Mouse (Mus musculus): ENCODE results near the gene Ifne. TPM values are rescaled to one million over a fixed set of nuclear protein-coding genes. Genes with fewer than 3 reads are reported as not detected.
A peak's percentile ranks its signal among the peaks of the same experiment; 100 is the strongest.

Gene Ifne
- not detected in 2 replicates for polyA plus RNA-seq (2012; rRNA removed)

DNA sequence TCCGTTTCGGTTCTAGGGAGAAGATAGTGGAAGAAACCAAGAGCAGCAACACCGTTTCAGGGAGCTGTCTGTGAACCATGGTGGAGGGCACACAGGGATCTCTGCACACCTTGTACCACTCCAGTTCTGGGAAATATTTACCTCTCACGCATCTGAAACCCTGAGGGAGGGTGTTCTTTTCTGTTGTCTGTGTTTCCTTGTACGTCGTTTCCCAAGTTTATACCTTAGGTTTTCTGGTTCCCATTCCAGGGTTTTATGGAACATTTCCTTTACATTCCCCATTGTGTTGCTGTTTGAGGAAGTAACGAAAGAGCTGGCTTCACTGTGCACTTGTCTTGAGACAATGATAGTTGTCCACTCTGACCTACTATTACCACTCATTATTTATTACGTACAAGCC lies at the start of gene Ifne:
Ifne (minus strand) TSS at position 101 of the 400 bp plus-strand sequence.
- no peaks in the 10 kb centered on the region for H3K36me3 ChIP-seq (ENCODE audit: control insufficient read depth, insufficient read depth, low read length)
- no peak for DNase-seq
- H3K4me1 ChIP-seq (ENCODE audit: control insufficient read depth, insufficient read depth, low read length), result no peaks in the 10 kb centered on the region; the same call in 1 of the 2 replicates
- H3K27ac ChIP-seq (ENCODE audit: insufficient read depth, low read depth, low read length), result no peak within 1 kb of the TSS
- 88% methylated on average over 8 of the region's 8 CpGs for WGBS
- H3K27me3 ChIP-seq (replicated peaks; ENCODE audit: control insufficient read depth, insufficient read depth, low read length), result no peaks in the 10 kb centered on the region
- TF ChIP-seq CTCF (conservative IDR thresholded peaks at IDR 0.05; ENCODE audit: insufficient read depth, insufficient read length, low read depth, low read length), result no peak
- no peak for TF ChIP-seq POLR2A (IDR thresholded peaks at IDR 0.05; ENCODE audit: low read depth, low read length)
- H3K4me3 ChIP-seq (ENCODE audit: insufficient read depth, low read depth, low read length), result no peak within 1 kb of the TSS

DNA sequence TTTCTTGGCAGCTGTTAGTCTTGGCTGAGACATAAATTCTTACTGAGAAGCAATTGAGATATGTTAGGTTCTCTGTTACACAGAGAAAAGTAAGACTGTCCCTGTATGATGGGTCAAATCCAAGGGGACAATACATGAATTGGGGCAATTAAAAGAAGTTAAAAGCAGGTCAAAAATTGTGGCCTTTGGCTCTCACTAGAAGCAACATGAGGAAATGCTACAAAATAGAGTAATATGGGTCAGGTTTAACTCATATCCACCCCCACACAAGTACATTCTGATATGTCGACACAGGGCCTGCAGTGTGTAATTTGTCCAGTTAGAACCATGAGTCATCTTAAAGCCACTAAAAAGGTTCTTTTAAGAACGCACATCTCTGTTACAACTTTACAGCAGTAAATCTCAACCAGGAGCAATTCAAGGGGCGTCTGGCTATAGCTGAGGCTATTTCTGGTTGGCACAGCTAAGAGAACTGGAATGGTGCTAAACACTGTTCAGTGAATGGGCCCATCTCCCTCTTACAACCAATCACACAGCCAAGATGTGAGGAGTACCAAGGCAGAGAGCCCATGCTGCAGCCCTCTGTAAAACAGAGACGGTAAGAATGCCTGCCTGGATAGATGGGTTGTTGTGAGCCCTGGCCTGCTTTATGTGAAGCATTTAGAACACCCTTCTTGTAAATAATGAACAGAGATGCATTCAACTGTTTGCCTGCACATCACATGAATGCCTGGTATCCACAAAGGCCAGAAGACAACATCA lies 48.5 kb upstream of the Ifne start:
- TF ChIP-seq CTCF (conservative IDR thresholded peaks at IDR 0.05; ENCODE audit: insufficient read depth, insufficient read length, low read depth, low read length) (no peak), POLR2A (IDR thresholded peaks at IDR 0.05; ENCODE audit: low read depth, low read length) (no peak)
- WGBS, result 62% methylated on average over 4 of the region's 4 CpGs
- Histone ChIP-seq H3K36me3 (ENCODE audit: control insufficient read depth, insufficient read depth, low read length) (no peaks in the 10 kb centered on the region), H3K27me3 (replicated peaks; ENCODE audit: control insufficient read depth, insufficient read depth, low read length) (no peaks in the 10 kb centered on the region; the same call in 1 of the 2 replicates), H3K4me3 (ENCODE audit: insufficient read depth, low read depth, low read length) (no peak overlapping the region), H3K4me1 (ENCODE audit: control insufficient read depth, insufficient read depth, low read length) (no peaks in the 10 kb centered on the region), H3K27ac (ENCODE audit: insufficient read depth, low read depth, low read length) (no peak overlapping the region)
- no peak for DNase-seq

GRCm38 (mm10) chr4:88927850-88928249 lies 47.8 kb upstream of the Ifne start:
- H3K27ac ChIP-seq (ENCODE audit: insufficient read depth, low read depth, low read length), result no peak overlapping the region
- no peaks in the 10 kb centered on the region for H3K36me3 ChIP-seq (ENCODE audit: control insufficient read depth, insufficient read depth, low read length)
- H3K4me1 ChIP-seq (ENCODE audit: control insufficient read depth, insufficient read depth, low read length), result no peaks in the 10 kb centered on the region
- 77% methylated on average over 2 of the region's 2 CpGs for WGBS
- no peaks in the 10 kb centered on the region; the same call in 1 of the 2 replicates for H3K27me3 ChIP-seq (replicated peaks; ENCODE audit: control insufficient read depth, insufficient read depth, low read length)
- DNase-seq, result no peak
- TF ChIP-seq CTCF (conservative IDR thresholded peaks at IDR 0.05; ENCODE audit: insufficient read depth, insufficient read length, low read depth, low read length) (no peak), POLR2A (IDR thresholded peaks at IDR 0.05; ENCODE audit: low read depth, low read length) (no peak)
- no peak overlapping the region for H3K4me3 ChIP-seq (ENCODE audit: insufficient read depth, low read depth, low read length)

DNA sequence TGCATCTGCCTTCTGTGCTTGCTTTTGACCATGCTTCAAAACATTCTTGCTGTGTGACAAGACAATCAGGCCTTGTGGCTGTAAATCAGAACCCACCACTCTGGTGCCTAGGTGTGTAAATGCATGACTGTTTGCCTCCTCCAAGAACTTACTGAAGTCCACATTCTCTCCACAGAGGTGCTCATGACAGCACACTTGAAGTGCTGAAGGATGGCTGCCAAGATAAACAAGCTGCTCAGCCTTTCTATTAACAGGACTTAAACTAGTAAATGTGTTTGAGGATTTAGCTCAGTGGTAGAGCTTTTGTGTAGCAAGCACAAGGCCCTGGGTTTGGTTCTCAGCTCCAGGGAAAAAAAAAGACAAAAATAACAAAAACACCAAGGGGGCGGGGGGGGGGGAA lies 46.6 kb upstream of the Ifne start:
- Histone ChIP-seq H3K36me3 (ENCODE audit: control insufficient read depth, insufficient read depth, low read length) (no peaks in the 10 kb centered on the region), H3K4me3 (ENCODE audit: insufficient read depth, low read depth, low read length) (no peak overlapping the region), H3K27ac (ENCODE audit: insufficient read depth, low read depth, low read length) (no peak overlapping the region), H3K27me3 (replicated peaks; ENCODE audit: control insufficient read depth, insufficient read depth, low read length) (no peaks in the 10 kb centered on the region; the same call in 1 of the 2 replicates), H3K4me1 (ENCODE audit: control insufficient read depth, insufficient read depth, low read length) (no peaks in the 10 kb centered on the region)
- 93% methylated on average over 1 of the region's 1 CpGs for WGBS
- TF ChIP-seq CTCF (conservative IDR thresholded peaks at IDR 0.05; ENCODE audit: insufficient read depth, insufficient read length, low read depth, low read length) (no peak), POLR2A (IDR thresholded peaks at IDR 0.05; ENCODE audit: low read depth, low read length) (no peak)
- DNase-seq, result peak; percentile 21

DNA sequence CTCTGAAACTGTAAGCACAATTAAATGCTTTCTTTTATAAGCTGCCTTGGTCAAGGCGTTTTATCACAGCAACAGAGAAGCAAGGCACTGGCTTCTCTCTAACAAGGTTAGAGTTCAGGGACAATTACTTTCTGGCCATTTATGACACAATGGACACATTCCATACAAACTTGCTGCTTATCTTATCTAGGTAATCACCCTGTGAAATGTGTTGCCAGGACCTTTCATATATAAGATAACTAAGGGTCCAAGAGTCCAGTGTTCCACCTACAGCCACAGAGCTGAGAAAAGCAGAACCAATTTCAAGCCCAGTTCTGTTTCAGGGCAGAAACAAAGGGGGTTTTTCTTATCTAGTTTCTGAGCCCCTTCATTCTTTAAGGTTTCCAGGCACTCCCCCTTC lies 46.1 kb upstream of the Ifne start:
- DNase-seq, result no peak
- Histone ChIP-seq H3K36me3 (ENCODE audit: control insufficient read depth, insufficient read depth, low read length) (no peaks in the 10 kb centered on the region), H3K4me3 (ENCODE audit: insufficient read depth, low read depth, low read length) (no peak overlapping the region), H3K27me3 (replicated peaks; ENCODE audit: control insufficient read depth, insufficient read depth, low read length) (no peaks in the 10 kb centered on the region; the same call in 1 of the 2 replicates), H3K4me1 (ENCODE audit: control insufficient read depth, insufficient read depth, low read length) (no peaks in the 10 kb centered on the region), H3K27ac (ENCODE audit: insufficient read depth, low read depth, low read length) (no peak overlapping the region)
- 100% methylated on average over 1 of the region's 1 CpGs for WGBS
- no peak for TF ChIP-seq POLR2A (IDR thresholded peaks at IDR 0.05; ENCODE audit: low read depth, low read length)
- no peak for TF ChIP-seq CTCF (conservative IDR thresholded peaks at IDR 0.05; ENCODE audit: insufficient read depth, insufficient read length, low read depth, low read length)

DNA sequence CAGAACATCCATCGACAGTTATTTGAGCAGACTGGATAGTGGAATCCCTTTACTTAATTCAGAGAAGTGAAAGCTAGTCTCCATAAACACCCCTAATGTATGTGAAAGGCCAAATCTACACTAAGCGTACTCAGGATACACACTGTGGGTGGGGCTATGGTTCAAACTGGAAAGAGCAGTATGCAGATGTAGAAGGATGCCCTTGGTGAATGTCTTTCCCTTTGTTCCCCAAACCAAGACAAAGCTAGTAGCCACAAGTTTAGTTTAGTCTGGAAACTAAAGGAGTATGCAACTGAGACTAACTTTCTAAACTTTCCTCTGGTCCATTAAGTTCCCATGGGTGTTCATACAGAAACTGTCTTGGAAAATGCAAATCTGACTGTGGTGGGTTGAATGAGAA lies 45.5 kb upstream of the Ifne start:
- no peak for DNase-seq
- no peak overlapping the region for H3K4me3 ChIP-seq (ENCODE audit: insufficient read depth, low read depth, low read length)
- H3K27ac ChIP-seq (ENCODE audit: insufficient read depth, low read depth, low read length), result no peak overlapping the region
- no peaks in the 10 kb centered on the region for H3K36me3 ChIP-seq (ENCODE audit: control insufficient read depth, insufficient read depth, low read length)
- TF ChIP-seq CTCF (conservative IDR thresholded peaks at IDR 0.05; ENCODE audit: insufficient read depth, insufficient read length, low read depth, low read length) (no peak), POLR2A (IDR thresholded peaks at IDR 0.05; ENCODE audit: low read depth, low read length) (no peak)
- H3K4me1 ChIP-seq (ENCODE audit: control insufficient read depth, insufficient read depth, low read length), result no peaks in the 10 kb centered on the region
- H3K27me3 ChIP-seq (replicated peaks; ENCODE audit: control insufficient read depth, insufficient read depth, low read length), result no peaks in the 10 kb centered on the region; the same call in 1 of the 2 replicates
- WGBS, result 95% methylated on average over 2 of the region's 2 CpGs

DNA sequence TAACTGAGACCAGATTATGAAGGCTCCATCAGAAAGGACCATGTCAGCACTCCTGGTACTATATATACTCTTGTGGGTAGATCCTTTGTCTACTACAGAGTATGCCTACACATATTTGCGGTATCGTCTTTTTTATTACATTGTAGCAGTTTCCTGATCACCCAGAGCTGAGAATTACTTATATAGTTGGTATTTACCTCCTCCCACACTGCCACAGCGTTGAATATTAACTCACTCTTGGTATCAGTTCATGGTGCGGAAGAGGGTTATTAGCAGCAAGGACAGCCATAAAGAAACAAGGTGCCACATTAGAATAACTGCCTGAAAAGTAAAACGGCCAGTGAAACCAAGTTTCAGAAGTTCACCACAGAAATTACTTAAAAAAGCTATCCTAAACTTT lies 41.3 kb upstream of the Ifne start:
- no peaks in the 10 kb centered on the region for H3K4me1 ChIP-seq (ENCODE audit: control insufficient read depth, insufficient read depth, low read length)
- WGBS, result 47% methylated on average over 5 of the region's 5 CpGs
- H3K4me3 ChIP-seq (ENCODE audit: insufficient read depth, low read depth, low read length), result no peak overlapping the region
- no peaks in the 10 kb centered on the region for H3K36me3 ChIP-seq (ENCODE audit: control insufficient read depth, insufficient read depth, low read length)
- no peak for DNase-seq
- no peak overlapping the region for H3K27ac ChIP-seq (ENCODE audit: insufficient read depth, low read depth, low read length)
- TF ChIP-seq CTCF (conservative IDR thresholded peaks at IDR 0.05; ENCODE audit: insufficient read depth, insufficient read length, low read depth, low read length) (no peak), POLR2A (IDR thresholded peaks at IDR 0.05; ENCODE audit: low read depth, low read length) (no peak)
- no peaks in the 10 kb centered on the region; the same call in 1 of the 2 replicates for H3K27me3 ChIP-seq (replicated peaks; ENCODE audit: control insufficient read depth, insufficient read depth, low read length)
